Mouse (Mus musculus): ENCODE measurements around the gene Lipi.

The Lipi gene

DNA sequence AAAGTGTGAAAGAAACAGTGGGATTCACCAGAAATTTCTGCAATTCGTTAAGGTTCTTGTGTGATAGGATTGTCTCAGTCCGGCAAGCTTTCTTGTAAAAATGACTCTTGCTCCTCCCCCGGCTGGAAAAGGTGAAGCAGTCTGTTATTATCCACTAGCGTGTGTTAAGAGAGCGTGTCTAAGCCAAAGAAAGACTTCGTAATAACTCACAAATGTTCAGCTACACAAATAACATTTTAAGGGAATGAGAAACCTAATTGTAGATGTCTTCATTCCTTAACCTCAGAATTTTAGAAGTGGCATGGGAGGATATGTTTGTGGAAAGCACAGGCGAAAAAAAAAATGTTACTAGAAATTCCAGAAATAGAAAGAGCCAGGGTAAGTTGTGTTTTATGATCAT is at the start of gene Lipi:
Gene Lipi, minus strand, starts transcription at position 101 of the 400 bp plus-strand sequence.
- no peak for DNase-seq

DNA sequence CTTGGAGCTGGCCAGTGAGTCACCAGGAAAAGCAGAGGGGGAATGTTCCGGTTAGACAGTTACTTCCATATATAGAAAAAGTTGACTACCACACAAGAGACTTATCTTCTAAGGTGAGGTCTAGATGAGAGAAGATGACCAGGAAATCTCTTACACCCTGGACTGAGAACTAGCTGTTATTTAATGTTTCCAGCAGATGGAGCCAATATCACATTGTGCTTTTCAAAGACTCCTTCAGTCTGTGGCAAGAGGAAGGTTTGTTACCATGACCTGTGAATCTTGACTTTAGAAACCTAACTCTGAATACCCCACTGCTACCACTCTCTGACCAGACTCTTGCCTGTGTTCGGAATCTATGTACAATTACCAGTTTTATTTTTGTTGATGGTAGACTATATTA is 42.0 kb upstream of the Lipi start:
- DNase-seq = no peak

DNA sequence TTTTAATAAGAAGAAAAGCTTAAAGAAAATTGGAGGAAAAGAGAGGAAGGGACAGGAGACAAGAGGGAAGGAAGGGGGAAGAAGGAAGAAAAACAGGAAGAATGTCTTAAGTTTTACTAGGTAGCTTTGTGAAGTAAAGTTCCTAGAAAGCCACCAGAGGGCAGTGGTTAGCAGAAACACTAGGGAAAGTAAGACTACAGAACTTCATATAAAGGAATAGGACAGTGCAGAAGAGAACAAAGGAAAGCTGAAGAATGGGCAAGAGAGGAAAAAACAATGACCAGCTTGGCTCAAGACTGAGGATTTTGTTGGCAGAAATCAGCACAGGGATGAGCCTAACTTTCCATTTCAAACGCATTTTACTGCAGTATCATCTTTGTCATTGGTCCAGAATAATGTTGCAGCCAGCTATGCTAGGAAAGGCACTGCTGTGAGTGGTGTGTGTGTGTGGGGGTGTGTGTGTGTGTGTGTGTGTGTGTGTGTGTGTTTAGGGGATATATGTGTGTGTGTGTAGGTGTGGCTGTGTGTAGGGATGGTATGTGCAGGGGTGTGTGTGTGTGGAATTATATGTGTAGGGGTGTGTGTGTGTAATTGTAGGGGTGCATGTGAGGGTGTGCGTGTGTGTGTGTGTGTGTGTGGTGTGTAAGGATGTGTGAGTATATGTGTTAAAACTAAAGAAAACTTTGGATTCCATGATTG is 31.9 kb upstream of the Lipi start:
- peak; percentile 52 to 55 for DNase-seq

DNA sequence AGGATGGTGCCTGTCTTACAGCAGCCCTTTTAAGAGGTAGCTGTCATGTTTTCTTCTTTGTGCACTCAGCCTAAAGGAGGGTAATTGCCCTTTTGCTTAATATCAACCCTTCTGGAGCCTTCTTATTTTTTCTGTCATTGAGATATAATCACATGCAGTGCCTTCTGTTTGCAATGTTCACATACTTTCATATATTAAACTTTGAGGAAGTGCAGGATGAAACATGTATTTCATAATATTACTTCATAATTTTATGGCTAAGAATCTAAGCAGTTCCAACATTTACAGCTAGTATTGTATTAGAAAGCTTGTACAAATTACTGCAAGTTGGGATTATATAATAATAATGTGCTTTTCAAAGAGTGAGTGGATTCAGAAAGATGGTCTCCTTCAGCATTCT is 26.7 kb upstream of the Lipi start:
- no peak for DNase-seq

DNA sequence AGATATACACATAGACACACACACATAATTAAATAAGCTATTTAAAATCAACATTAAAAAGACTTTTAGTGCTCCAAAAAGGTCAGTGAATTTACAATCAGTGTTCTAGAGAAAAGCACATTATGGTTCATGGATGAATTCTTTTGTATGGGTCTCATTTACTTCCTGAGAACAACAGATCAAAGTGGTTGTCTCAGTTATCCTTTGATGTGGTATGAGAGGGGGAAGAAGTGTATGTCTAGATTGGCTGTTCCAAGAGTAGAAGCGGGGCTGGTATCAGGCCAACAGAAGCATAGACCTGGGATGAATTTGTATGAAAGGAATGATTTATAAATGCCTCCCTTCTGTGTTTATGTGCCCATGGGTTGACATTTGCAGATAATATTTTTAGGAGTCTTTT is 20.6 kb upstream of the Lipi start:
- DNase-seq = no peak

DNA sequence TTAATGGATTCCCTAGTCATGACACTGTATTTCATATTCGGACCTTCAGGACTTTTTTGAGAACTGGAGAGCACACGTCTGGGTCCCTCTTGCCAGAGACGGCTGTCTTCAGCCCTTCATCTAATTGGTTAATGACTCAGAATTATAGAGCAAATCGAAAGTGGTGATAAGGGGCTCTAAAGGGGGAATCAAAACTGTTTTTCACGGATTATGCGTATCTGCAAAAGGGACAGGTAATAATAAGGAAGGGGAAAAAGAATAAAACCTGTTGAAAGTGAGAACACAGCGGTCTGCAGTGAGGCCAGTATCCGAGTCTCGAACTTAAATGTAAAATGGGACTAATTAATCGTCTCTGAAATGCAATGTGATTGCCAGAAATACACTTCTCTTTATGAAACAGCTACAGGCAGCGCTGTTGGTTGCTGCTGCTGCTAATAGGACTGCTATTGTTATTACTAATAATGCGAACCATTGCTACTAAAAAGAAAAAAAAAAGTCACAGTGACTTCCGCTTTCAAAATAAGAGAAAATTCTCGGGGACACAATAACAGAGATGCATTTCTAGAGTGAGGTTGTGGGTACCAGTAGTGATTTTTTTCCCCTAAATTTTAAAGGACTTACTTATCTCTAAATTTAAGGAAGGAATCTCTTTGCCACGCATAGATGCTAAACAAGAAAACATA is 7.8 kb upstream of the Lipi start:
- no peak for DNase-seq

DNA sequence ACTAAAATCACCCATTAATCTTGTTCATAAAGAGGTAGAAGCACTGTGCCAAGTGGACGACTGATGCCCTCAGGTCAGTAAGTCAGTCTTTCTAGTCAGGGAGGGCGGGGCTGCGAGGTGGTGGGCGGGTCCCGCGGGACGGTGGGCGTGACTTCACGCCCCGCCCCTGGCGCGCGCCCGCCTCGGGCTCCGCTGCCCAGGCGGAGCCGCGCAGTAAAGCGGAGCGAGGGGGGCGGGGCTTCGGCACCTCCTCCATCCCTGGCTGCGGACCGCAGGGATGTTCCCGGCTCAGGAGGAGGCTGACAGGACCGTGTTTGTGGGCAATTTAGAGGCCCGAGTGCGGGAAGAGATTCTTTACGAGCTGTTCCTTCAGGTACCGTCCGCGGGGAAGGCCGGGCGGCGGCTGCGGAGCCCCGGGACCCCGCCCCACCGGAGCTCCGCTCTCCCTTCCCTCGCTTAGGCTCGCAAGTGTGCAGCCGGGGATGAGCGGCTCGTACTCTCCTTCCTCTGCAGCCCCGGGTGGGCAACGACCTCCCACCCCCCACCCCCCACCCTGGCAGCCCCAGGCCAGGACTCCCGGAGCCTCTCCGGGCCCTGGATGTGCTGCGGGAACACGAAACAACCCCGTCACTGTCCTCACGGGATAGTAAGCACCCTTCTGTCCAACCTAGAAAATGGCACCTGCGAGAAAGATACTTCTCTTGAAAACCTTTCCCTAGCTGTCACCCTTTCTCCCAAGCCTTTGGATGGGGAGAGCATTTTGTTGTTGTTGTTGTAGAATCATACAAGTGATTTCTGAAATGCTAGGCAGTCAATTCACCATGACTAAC is 7.0 kb upstream of the Lipi start, which contains the start of gene Rbm11:
Gene Rbm11, plus strand, starts transcription at position 174 of the 830 bp plus-strand sequence.
- peak; percentile 91 for DNase-seq

DNA sequence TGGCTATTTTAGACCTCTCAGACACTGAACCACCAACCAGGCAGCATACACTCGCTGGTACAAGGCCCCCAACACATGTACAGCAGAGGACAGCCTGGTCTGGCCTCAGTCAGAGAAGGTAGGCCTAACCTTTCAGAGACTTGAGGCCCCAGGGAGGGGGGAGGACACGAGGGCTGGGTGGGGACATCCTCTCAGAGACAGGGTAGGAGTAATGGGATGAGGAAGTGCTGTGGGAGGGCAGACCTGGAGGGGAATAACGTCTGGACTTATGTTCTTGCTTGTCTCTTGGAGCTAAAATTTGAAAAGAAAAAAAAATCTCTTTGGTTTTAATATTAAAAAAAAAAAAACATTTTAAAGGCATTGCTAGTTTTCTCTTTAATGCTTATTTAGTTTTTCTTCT is 605 bp upstream of the Lipi start:
- no peak for DNase-seq

DNA sequence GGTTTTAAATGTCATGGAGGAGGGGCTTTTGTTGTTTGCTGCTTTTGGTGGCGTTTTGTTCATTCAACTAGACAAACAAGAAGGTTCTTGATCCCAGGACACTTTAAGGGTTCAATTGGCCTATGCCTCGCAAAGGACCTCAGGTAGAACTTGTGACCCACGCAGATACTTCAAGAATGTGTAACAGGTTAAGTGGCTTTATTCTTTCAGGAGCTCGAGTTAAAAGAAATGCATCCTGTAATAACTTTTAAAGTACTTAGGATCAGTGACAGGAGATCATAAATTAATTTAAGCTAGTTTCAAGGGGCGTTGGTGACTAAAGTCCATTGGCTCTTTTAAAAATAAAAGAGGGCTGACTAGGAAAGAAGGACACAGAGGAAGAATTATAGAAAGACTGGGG is 3.6 kb downstream of the Lipi start:
- DNase-seq = no peak

DNA sequence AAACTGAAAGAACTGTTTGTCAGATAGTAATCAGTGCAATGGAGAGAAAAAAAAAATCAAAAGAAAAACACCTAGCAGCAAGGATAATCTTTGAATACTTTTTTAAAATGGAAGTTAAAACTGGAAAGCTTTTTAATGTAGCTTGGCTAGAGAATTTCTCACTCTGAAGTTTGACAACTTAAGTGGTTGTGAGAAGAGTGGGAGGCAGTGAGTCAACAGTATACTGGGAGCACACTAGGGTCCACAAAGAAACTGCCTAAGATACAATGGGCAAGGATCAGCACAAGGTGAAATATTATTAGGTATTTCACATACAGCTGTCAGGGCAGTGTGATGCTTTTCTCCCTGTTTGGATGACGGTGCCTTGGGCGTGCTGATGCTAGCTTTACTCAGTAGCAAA is 23.0 kb downstream of the Lipi start:
- DNase-seq = no peak

DNA sequence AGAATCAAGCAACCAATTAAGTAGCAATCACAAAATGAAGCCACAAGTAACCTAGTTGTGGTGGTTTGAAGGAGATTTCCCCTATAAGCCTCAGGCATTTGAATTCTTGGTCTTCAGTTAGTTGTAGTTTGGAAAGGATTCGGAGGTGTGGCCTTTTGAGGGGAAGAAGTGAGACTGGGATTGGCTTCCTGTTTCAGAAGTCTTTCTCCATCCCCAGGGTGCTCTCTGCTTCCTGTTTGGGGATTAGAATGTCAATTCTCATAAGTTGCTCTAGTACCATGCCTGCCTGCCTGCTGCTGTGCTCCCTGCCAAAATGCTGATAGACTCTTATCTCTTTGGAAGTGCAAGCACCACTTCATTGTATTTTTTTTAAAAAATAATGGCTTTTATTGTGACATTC is 40.6 kb downstream of the Lipi start:
- no peak for DNase-seq

DNA sequence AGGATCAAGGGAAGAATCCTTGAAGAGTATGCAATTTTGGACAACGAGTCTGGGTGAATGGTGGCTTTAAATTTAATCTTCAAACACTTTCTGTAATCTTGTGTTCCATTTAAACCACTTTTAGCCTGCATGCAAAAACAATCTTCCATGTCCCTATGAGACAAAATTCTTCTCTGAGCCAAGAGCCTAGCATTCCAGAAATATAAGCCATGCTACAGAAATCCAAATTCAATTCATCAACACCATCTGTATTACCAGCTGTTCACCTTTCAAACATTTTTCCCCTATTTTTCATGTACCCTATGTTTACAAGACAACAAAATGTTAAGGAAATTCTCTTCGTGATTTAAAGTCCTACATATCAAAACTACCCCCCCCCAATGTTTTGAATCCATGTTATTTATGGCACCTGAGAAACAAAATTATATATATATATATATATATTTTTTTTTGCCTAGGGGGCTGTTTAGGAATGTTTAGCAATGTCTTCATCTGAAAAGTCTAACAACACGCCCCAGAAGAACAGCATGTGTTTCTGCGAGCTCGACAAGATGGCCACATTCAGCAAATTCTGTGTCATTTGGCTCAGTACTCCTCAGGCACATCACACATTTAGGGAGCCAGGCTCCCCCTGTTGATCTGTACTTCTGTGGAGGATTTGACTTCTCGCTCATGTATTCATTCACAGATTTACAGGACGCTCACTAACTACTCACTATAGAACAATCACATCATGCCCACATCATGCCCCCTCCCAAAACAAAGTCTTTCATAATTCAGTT is 47.9 kb downstream of the Lipi start:
- no peak for DNase-seq

DNA sequence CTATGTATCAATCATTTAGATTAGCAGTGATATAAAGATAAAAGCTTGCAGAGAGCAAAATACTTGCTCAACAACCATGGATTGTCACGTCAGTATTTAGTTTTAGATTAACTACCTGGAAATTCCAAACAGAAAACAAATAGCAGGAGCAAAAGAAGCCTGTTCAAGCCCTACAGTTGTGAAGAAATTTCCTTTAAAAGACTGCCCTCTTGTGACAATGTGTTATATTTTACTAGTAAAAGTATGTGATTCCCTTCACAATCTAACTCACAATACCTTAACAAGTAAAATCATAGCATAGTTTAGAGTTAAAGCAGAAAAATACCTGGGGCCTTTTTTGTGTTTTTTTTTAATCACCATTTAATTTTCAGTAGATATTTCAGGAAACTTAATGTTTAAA is 54.2 kb downstream of the Lipi start:
- DNase-seq = no peak

DNA sequence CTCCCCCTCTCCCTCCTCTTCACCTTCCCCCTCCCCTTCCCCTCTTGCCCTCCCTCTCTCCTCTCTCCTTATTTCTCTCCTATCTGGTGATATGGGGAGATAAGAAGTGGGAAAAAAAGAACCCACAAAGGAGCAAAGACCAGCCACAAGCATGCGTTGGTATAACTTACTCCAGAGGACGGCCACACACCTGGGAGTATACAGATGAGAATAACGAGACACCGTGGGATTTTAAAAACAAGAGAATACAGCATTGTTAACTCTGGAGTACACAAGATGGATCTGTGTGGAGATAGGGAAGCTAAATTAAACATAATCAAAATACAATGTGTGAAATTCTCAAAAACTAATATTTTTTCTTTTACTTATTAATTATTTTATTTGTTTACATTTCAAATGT is 89.3 kb downstream of the Lipi start:
- no peak for DNase-seq

All from cerebellum, postnatal 14 days (tissue).